Mouse (Mus musculus) T-cell, adult 2 months (primary cell): ENCODE measurements around the gene Stip1.
A peak's percentile ranks its signal among the peaks of the same experiment; 100 is the strongest.

Experiments used
- DNase-seq: peaks from one replicate; pipeline ENCODE4 v3.0.0; 2022; ENCODE audit warnings: low spot score

The Stip1 gene

GRCm38 (mm10) chr19:6983621-6984020 is 56.1 kb downstream of the Stip1 start:
- no peak for DNase-seq

GRCm38 (mm10) chr19:6981465-6981864 is 58.3 kb downstream of the Stip1 start:
- DNase-seq: no peak

GRCm38 (mm10) chr19:6980381-6981093 is 59.2 kb downstream of the Stip1 start, which contains the start of gene Fkbp2:
TSS of gene Fkbp2 (minus strand) at chr19:6980501.
- peak; percentile 98 for DNase-seq

GRCm38 (mm10) chr19:6979486-6980380 is 60.0 kb downstream of the Stip1 start:
- peak; percentile 100 for DNase-seq

GRCm38 (mm10) chr19:6979001-6979479 is 60.7 kb downstream of the Stip1 start:
- no peak for DNase-seq

GRCm38 (mm10) chr19:6978639-6978974 is 61.2 kb downstream of the Stip1 start:
- no peak for DNase-seq

- DNase-seq: no peak
These were observed 61.8 kb downstream of the Stip1 start for GRCm38 (mm10) chr19:6977759-6978638.

- DNase-seq: peak; percentile 68
These were observed 63.9 kb downstream of the Stip1 start, which contains the start of gene Plcb3 for GRCm38 (mm10) chr19:6975537-6976521. TSS of gene Plcb3 (minus strand) at chr19:6976470.

- peak; percentile 77 for DNase-seq
These were observed 65.3 kb downstream of the Stip1 start, which contains the start of gene Ppp1r14b for GRCm38 (mm10) chr19:6974211-6975205. TSS of gene Ppp1r14b (plus strand) at chr19:6974968.

GRCm38 (mm10) chr19:6973581-6974190 is 66.1 kb downstream of the Stip1 start:
- no peak for DNase-seq

GRCm38 (mm10) chr19:6972247-6972917 is 67.4 kb downstream of the Stip1 start:
- no peak for DNase-seq

GRCm38 (mm10) chr19:6971644-6972043 is 68.1 kb downstream of the Stip1 start:
- no peak for DNase-seq
